Comparison of ENCODE assay signal across 20 mouse cellular contexts in the genomic region with DNA sequence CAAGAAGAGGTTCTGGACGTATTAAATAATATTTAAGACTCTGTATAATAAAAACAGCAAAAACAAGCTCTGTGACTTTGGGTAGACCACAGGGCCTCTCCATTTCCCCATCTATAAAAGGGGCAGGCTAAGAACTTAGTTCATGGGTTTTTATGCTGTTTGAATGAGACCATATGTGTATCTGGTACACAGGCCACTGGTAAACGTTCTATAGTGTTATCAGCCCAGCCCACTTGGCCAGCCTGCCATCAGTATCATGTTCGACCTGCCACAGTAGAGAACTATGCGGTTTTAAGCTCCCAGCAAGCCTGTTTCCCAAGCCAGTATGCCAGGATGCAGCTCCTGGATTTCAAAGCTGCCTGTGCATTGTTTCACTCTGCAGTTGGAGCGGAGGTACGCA. TPM values are rescaled to one million over a fixed set of nuclear protein-coding genes. Genes with fewer than 3 reads are reported as not detected.
DNase-seq lines count a peak whose midpoint lies in the region; ATAC-seq and TF ChIP-seq lines count a peak whose summit lies in the region.
"Had no signal": no experiment of that assay in that cellular context is flagged by ENCODE, and none has a peak within 500 bp of the region (broad histone marks: within the 10 kb centered on the region; RNA-seq: fewer than 3 reads in every experiment).

No protein-coding gene starts in this region.

- 83% methylated on average over 6 of the region's 6 CpGs for WGBS in hindbrain, embryonic 10.5 days
- WGBS in hindbrain, embryonic 11.5 days = 84% methylated on average over 6 of the region's 6 CpGs
- WGBS in bone marrow, adult 2 months = 66% methylated on average over 6 of the region's 6 CpGs
- 65% methylated on average over 6 of the region's 6 CpGs for WGBS in intestine, embryonic 16.5 days
- WGBS in liver, embryonic 15.5 days (ENCODE audit: insufficient replicate concordance) = 30% methylated on average over 6 of the region's 6 CpGs
- WGBS in midbrain, embryonic 15.5 days = 80% methylated on average over 6 of the region's 6 CpGs

- H3K4me1 ChIP-seq in hindbrain, embryonic 10.5 days (replicated peaks) = peaks cover 23% of the 10 kb centered on the region
- no peaks in the 10 kb centered on the region for H3K4me1 ChIP-seq in hindbrain, embryonic 11.5 days (replicated peaks; ENCODE audit: control insufficient read depth, insufficient read depth, low read length)
- H3K4me1 ChIP-seq in bone marrow, adult 2 months (ENCODE audit: control insufficient read depth, insufficient read depth, low read length) = peaks cover 1% of the 10 kb centered on the region; the same call in 1 of the 2 replicates
- H3K4me1 ChIP-seq in intestine, embryonic 16.5 days (ENCODE audit: control insufficient read depth, insufficient read depth, low read length) = peaks cover 24% of the 10 kb centered on the region
- H3K4me1 ChIP-seq in liver, embryonic 15.5 days (replicated peaks) = peaks cover 31% of the 10 kb centered on the region
- 0 out of 2 replicates have a peak, but pooled peaks cover 3% of the 10 kb centered on the region for H3K4me1 ChIP-seq in midbrain, embryonic 15.5 days

- no peak overlapping the region for H3K9ac ChIP-seq in hindbrain, embryonic 11.5 days (ENCODE audit: low read depth, low read length)
- H3K9ac ChIP-seq in intestine, embryonic 16.5 days (ENCODE audit: low read depth, low read length) = no peak overlapping the region
- no peak overlapping the region for H3K9ac ChIP-seq in liver, embryonic 15.5 days
- no peak overlapping the region for H3K9ac ChIP-seq in midbrain, embryonic 15.5 days
- H3K9ac ChIP-seq: heart, embryonic 12.5 days; hindbrain, embryonic 14.5 days had no signal

- no peaks in the 10 kb centered on the region for H3K9me3 ChIP-seq in hindbrain, embryonic 10.5 days
- H3K9me3 ChIP-seq in hindbrain, embryonic 11.5 days (ENCODE audit: control insufficient read depth, low read length) = no peaks in the 10 kb centered on the region
- H3K9me3 ChIP-seq in intestine, embryonic 16.5 days (ENCODE audit: control insufficient read depth, low read length) = no peaks in the 10 kb centered on the region
- H3K9me3 ChIP-seq in liver, embryonic 15.5 days (replicated peaks) = no peaks in the 10 kb centered on the region
- H3K9me3 ChIP-seq in midbrain, embryonic 15.5 days = no peaks in the 10 kb centered on the region
- H3K9me3 ChIP-seq: heart, embryonic 12.5 days had no signal

- no peak overlapping the region for H3K4me2 ChIP-seq in hindbrain, embryonic 11.5 days (replicated peaks; ENCODE audit: low read depth, low read length)
- H3K4me2 ChIP-seq in intestine, embryonic 16.5 days (ENCODE audit: low read depth, low read length) = no peak overlapping the region
- H3K4me2 ChIP-seq in liver, embryonic 15.5 days = peak overlapping the region; percentile 37
- no peak overlapping the region for H3K4me2 ChIP-seq in midbrain, embryonic 15.5 days
- H3K4me2 ChIP-seq: heart, embryonic 12.5 days; hindbrain, embryonic 14.5 days had no signal

- ATAC-seq in hindbrain, embryonic 11.5 days (ENCODE audit: low FRiP score) = no peak
- ATAC-seq in intestine, embryonic 16.5 days = no peak
- ATAC-seq in liver, embryonic 15.5 days (ENCODE audit: insufficient read depth) = peak; percentile 88
- no peak for ATAC-seq in midbrain, embryonic 15.5 days (replicated peaks)

- no peak for TF ChIP-seq CTCF in bone marrow, adult 2 months (IDR thresholded peaks at IDR 0.05; ENCODE audit: control insufficient read depth, insufficient read depth, low read length)

- H3K27ac ChIP-seq in hindbrain, embryonic 10.5 days = 0 out of 2 replicates have a peak overlapping the region, but pooled peaks have one; percentile 40
- no peak overlapping the region for H3K27ac ChIP-seq in hindbrain, embryonic 11.5 days (ENCODE audit: low read depth, low read length)
- peak overlapping the region; percentile 44 for H3K27ac ChIP-seq in bone marrow, adult 2 months (ENCODE audit: control insufficient read depth, insufficient read depth, low read depth, low read length, poor library complexity)
- H3K27ac ChIP-seq in intestine, embryonic 16.5 days (ENCODE audit: low read length) = peak overlapping the region; percentile 76
- H3K27ac ChIP-seq in liver, embryonic 15.5 days (replicated peaks) = peak overlapping the region; percentile 80
- no peak overlapping the region for H3K27ac ChIP-seq in midbrain, embryonic 15.5 days
- H3K27ac ChIP-seq: hindbrain, embryonic 14.5 days had no signal

- H3K36me3 ChIP-seq in hindbrain, embryonic 10.5 days = no peaks in the 10 kb centered on the region
- no peaks in the 10 kb centered on the region for H3K36me3 ChIP-seq in hindbrain, embryonic 11.5 days (ENCODE audit: control insufficient read depth, insufficient read depth, low read length)
- H3K36me3 ChIP-seq in intestine, embryonic 16.5 days (ENCODE audit: control insufficient read depth, insufficient read depth, low read length) = no peaks in the 10 kb centered on the region
- H3K36me3 ChIP-seq in liver, embryonic 15.5 days (replicated peaks) = no peaks in the 10 kb centered on the region
- no peaks in the 10 kb centered on the region for H3K36me3 ChIP-seq in midbrain, embryonic 15.5 days (replicated peaks)
- H3K36me3 ChIP-seq: heart, embryonic 12.5 days had no signal

- no peak overlapping the region for H3K4me3 ChIP-seq in hindbrain, embryonic 10.5 days
- no peak overlapping the region for H3K4me3 ChIP-seq in hindbrain, embryonic 11.5 days (ENCODE audit: low read depth, low read length)
- H3K4me3 ChIP-seq in bone marrow, adult 2 months (replicated peaks; ENCODE audit: control insufficient read depth, low read depth, low read length) = no peak overlapping the region
- no peak overlapping the region for H3K4me3 ChIP-seq in intestine, embryonic 16.5 days (ENCODE audit: low read length)
- no peak overlapping the region for H3K4me3 ChIP-seq in liver, embryonic 15.5 days (replicated peaks)
- no peak overlapping the region for H3K4me3 ChIP-seq in midbrain, embryonic 15.5 days
- H3K4me3 ChIP-seq: heart, embryonic 12.5 days had no signal

- peaks cover 3% of the 10 kb centered on the region; the same call in 1 of the 2 replicates for H3K27me3 ChIP-seq in hindbrain, embryonic 10.5 days (ENCODE audit: insufficient read depth, poor library complexity, severe bottlenecking)
- H3K27me3 ChIP-seq in hindbrain, embryonic 11.5 days (ENCODE audit: control insufficient read depth, insufficient read depth, low read length) = no peaks in the 10 kb centered on the region
- no peaks in the 10 kb centered on the region for H3K27me3 ChIP-seq in intestine, embryonic 16.5 days (replicated peaks; ENCODE audit: control insufficient read depth, insufficient read depth, low read length)
- H3K27me3 ChIP-seq in liver, embryonic 15.5 days = no peaks in the 10 kb centered on the region
- H3K27me3 ChIP-seq in midbrain, embryonic 15.5 days (replicated peaks) = no peaks in the 10 kb centered on the region
- H3K27me3 ChIP-seq: heart, embryonic 12.5 days had no signal

- no peak for TF ChIP-seq POLR2A in bone marrow, adult 2 months (IDR thresholded peaks at IDR 0.05; ENCODE audit: borderline replicate concordance, control insufficient read depth, low read depth, low read length)

- DNase-seq in hindbrain, embryonic 10.5 days (ENCODE audit: low spot score) = no peak
- no peak for DNase-seq in hindbrain, embryonic 11.5 days (ENCODE audit: low spot score)
- no peak for DNase-seq in thymus, postnatal 25 days
- DNase-seq in layer of hippocampus, postnatal 10 days (ENCODE audit: low spot score in 2 of 2) = no peak
- DNase-seq: B cell, adult 2 months; cerebellum, adult 9-10 months; gastrocnemius, postnatal 14 days; kidney, adult 2 months; midbrain, embryonic 14.5 days; right cerebral cortex, postnatal 14 days; thymus, adult 18-20 months had no signal

RNA-seq across cellular contexts. Expression of gene Cib4, which starts 27.1 kb away (rescaled TPM):
- polyA plus RNA-seq in hindbrain, embryonic 10.5 days (2016; fragmentation: Nextera tagmentation; extraction: Ambion mirVana) = not detected in 2 replicates
- not detected in 2 replicates for polyA plus RNA-seq in hindbrain, embryonic 11.5 days (2014; fragmentation: Nextera tagmentation; extraction: Ambion mirVana)
- polyA plus RNA-seq in bone marrow, adult 2 months (2011; ENCODE audit: insufficient read depth, insufficient read length, low replicate concordance, missing spikeins) = not detected in 2 replicates
- polyA plus RNA-seq in intestine, embryonic 16.5 days (2015; fragmentation: Nextera tagmentation; extraction: Ambion mirVana) = not detected in 2 replicates
- polyA plus RNA-seq in liver, embryonic 15.5 days (2015; fragmentation: Nextera tagmentation; extraction: Ambion mirVana) = not detected in 2 replicates
- polyA plus RNA-seq in midbrain, embryonic 15.5 days (2015; fragmentation: Nextera tagmentation; extraction: Ambion mirVana) = not detected in 2 replicates
- not detected for total RNA-seq in layer of hippocampus, postnatal 10 days (2021)
- total RNA-seq: gastrocnemius, postnatal 14 days; layer of hippocampus, postnatal 14 days; left cerebral cortex, postnatal 14 days had no signal
- polyA plus RNA-seq: heart, embryonic 12.5 days; hindbrain, embryonic 14.5 days; kidney, adult 2 months; midbrain, embryonic 14.5 days had no signal

RNA-seq across cellular contexts. Expression of gene 1700001C02Rik, which starts 52.7 kb away (rescaled TPM):
- 1.4 TPM in 1 of 2 replicates, not detected in the other for polyA plus RNA-seq in hindbrain, embryonic 10.5 days (2016; fragmentation: Nextera tagmentation; extraction: Ambion mirVana)
- polyA plus RNA-seq in hindbrain, embryonic 11.5 days (2014; fragmentation: Nextera tagmentation; extraction: Ambion mirVana) = 0.28 and 1.1 TPM in 2 replicates
- polyA plus RNA-seq in bone marrow, adult 2 months (2011; ENCODE audit: insufficient read depth, insufficient read length, low replicate concordance, missing spikeins) = not detected in 2 replicates
- polyA plus RNA-seq in intestine, embryonic 16.5 days (2015; fragmentation: Nextera tagmentation; extraction: Ambion mirVana) = not detected in 2 replicates
- not detected in 2 replicates for polyA plus RNA-seq in liver, embryonic 15.5 days (2015; fragmentation: Nextera tagmentation; extraction: Ambion mirVana)
- polyA plus RNA-seq in midbrain, embryonic 15.5 days (2015; fragmentation: Nextera tagmentation; extraction: Ambion mirVana) = 0.96 and 1.2 TPM in 2 replicates
- total RNA-seq in layer of hippocampus, postnatal 10 days (2021) = 1 to 10 TPM in 1 of 2 experiments, not detected in 1; 1.3 TPM
- total RNA-seq: adrenal gland, adult 18-20 months; gastrocnemius, postnatal 14 days; left cerebral cortex, postnatal 14 days had no signal
- polyA plus RNA-seq: heart, embryonic 12.5 days; kidney, adult 2 months had no signal

RNA-seq across cellular contexts. Expression of gene Otof, which starts 56.8 kb away (rescaled TPM):
- polyA plus RNA-seq in hindbrain, embryonic 10.5 days (2016; fragmentation: Nextera tagmentation; extraction: Ambion mirVana) = 0.04 and 0.17 TPM in 2 replicates
- 0.12 and 0.17 TPM in 2 replicates for polyA plus RNA-seq in hindbrain, embryonic 11.5 days (2014; fragmentation: Nextera tagmentation; extraction: Ambion mirVana)
- polyA plus RNA-seq in bone marrow, adult 2 months (2011; ENCODE audit: insufficient read depth, insufficient read length, low replicate concordance, missing spikeins) = not detected in 2 replicates
- 0.53 and 0.60 TPM in 2 replicates for polyA plus RNA-seq in intestine, embryonic 16.5 days (2015; fragmentation: Nextera tagmentation; extraction: Ambion mirVana)
- 0.07 TPM in 1 of 2 replicates, not detected in the other for polyA plus RNA-seq in liver, embryonic 15.5 days (2015; fragmentation: Nextera tagmentation; extraction: Ambion mirVana)
- polyA plus RNA-seq in midbrain, embryonic 15.5 days (2015; fragmentation: Nextera tagmentation; extraction: Ambion mirVana) = 4.0 TPM in 2 replicates
- 1 to 10 TPM; 7.0 to 7.3 TPM for total RNA-seq in layer of hippocampus, postnatal 10 days (2021)

Comparison
In these comparisons a context has a peak if more than half of its experiments do, and no peak if none do; other contexts are left out.
1. H3K27ac ChIP-seq: peak in hindbrain, embryonic 10.5 days (single experiment), bone marrow, adult 2 months (single experiment), intestine, embryonic 16.5 days (single experiment) and liver, embryonic 15.5 days (single experiment); none in hindbrain, embryonic 11.5 days (single experiment) and midbrain, embryonic 15.5 days (single experiment).